Mouse (Mus musculus) gastrocnemius, postnatal 14 days (tissue): ENCODE results near the gene Oxa1l. TPM values are rescaled to one million over a fixed set of nuclear protein-coding genes. Genes with fewer than 3 reads are reported as not detected.

Source experiments
- DNase-seq: peaks from one replicate; pipeline ENCODE4 v3.0.0; 2021; ENCODE audit warnings: mixed read lengths
- intact Hi-C: fragments of 180-260 bp; cut with DNase I; formaldehyde crosslinking; loops from one replicate; pipeline ENCODE4 v1.15.1; 2025; ENCODE audit warnings: low total_unique reads
- total RNA-seq, 2 experiments: library from RNA; stranded (reverse); gene quantifications; 2 replicates each; pipeline ENCODE4 v1.2.3; 2021

Oxa1l gene
- total RNA-seq, 2 experiments from 2014 or later: 54.7 to 57.7 TPM

DNA sequence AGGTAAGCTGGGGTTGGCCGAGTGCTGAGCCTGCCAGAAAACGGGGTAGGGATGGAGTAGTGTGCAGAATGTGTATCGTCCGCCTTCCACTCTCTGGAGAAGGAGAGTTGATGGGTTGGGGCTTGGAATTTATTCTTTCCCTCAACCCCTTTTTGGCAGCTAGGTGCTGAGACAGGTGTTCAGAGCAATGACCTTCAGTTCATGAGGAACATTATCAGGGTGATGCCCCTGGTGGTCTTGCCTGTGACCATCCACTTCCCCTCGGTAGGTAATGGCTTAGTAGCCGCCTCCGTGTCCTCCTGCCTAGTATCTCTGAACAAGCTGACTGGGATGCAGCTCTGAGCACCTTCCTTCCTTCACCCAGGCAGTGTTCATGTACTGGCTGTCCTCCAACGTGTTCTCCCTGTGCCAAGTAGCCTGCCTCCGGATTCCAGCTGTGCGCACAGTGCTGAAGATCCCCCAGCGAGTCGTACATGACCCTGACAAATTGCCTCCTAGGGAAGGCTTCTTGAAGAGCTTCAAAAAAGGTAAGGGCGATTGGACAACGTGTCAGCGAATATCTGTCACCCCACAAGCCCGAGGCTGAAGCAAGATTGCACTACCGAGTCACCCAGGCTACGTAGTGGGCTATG, 6.9 kb downstream of the Oxa1l start:
- DNase-seq: no peak
- intact Hi-C loops: no loop called here

DNA sequence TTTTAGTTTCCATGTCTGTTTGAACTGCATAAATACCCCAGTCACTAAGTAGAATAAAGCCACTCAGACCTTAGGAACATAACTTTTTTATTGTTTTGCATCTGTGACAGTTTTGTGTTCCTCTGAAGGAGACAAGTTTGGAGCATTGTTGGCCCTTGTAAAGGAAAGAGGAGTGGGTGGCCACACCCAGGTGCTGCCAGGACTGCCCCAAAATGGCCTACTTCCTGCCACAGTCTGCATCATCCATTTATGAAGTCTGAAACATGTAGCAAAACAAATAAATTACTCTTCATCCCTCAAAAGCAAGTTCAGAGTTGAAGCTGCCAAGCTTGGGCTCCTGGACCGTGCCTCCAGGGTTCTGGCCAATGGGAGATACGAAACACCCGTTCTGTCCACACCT, 8.7 kb downstream of the Oxa1l start:
- no peak for DNase-seq
- intact Hi-C loops: no loop called here

DNA sequence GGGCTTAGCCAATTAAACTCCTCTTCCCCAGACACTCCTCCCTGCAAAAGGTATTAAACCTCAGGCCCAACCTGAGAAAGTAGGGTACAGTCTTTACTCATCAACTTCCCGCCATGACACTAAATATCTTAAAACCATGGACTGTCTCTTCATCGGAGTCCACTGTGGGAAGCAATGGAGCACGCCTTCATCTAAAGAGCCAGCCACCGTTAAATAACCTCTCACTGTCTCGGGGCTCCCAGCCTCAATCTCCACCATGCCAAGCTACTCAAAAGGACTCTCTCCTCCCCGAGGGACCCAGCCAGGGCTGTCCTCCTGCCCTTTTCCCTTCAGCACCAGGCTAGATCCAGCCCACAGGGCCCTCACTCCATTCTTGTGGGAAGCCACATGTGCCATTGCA, 10.0 kb downstream of the Oxa1l start:
- no peak for DNase-seq
- intact Hi-C loops: no loop called here

DNA sequence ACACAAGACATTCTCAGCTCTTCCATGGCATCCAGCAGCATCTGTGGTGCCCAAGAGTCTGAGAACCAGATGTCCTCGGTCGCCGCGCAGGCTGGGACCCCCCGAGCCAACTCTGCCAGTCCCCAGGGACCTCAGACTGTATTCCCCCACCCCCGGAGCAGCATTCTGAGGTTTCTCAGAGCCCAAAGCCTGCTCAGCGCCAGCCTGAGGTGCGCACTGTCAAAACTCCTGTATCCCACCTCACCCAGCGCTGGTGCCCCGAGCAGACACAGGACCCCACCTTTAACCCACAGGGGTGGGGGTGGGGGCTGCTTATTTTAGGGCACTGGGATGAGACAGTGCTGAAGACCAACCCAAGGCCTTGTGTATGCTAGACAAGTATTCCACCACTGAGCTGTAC, 10.8 kb downstream of the Oxa1l start:
- intact Hi-C loops: no loop called here
- no peak for DNase-seq

DNA sequence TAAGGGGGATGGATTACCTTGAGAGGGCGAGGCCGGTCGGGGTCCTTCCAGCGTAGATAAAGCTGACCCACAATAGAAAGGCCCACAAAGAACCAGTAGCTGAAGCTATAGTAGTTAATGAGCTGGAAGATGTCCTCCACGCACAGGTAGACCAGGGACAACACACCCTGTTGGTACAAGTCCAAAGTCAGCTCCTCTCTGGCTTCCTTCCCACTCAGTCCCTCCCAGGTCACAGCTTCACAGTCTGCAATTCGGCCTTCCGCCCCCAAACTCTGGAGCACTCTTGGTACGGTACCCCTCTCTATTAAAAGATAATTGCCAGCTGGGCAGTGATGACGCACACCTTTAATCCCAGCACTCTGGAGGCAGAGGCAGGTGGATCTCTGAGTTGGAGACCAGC, 12.3 kb downstream of the Oxa1l start:
- no peak for DNase-seq
- intact Hi-C loops: no loop called here

DNA sequence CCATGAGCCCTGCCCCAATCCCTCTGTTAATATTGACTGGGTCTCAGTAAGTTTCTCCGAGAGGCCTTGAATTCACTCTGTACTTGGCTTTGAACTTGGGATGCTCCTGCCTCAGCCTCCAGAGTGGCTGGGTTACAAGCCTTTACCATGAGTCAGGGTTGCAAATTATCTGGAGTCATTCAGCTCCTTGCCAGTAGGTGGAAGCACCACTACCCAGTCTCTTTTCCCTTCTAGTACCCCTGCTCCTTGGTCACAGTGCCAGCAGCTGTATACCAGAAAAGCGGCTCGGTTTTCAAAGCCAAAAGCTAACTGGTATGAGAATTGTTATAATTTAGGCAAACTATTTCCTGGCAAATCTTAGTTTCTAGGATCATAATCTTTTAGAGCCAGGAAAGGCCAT, 15.3 kb downstream of the Oxa1l start:
- no peak for DNase-seq
- intact Hi-C loops: no loop called here

DNA sequence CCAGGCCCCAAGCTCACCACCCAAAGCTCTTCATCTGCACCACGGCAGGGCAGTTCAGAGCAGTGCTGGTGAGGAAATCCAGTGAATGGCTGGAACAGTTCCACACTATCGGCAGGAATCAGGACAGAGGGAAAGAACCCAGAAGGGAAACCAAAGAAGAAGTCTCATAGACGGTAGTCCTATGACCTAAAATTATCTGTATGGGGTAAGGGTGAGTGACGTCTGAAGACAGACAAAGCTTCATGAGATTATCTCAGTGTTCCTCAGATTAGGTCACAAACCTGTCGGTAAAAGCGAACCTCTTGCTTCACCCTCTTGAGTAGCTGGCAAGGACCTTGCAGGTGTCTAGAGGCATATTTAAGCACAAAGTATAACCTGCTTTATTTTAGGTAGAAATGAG, 16.5 kb downstream of the Oxa1l start:
- intact Hi-C loops: no loop called here
- no peak for DNase-seq

DNA sequence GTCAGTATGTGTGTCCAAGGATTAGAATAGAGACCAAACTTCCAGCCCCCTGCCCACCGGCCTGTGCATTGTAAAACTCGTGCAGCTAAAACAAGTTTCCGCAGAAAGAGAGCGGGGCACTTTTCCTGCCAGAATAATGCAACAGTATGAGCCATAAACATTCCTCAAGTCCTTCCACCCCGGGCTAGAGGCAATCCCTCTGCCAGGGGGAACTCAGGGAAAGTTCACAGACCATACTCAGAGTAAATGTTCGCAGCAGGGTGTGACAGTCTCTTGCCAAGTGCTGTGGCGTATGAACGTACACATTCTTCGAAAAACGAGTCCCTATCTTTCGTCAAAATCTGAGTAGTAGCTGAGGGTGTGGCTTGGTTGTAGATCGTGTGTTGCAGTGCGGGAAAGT, 18.9 kb downstream of the Oxa1l start:
- DNase-seq: no peak
- intact Hi-C loops: no loop called here

DNA sequence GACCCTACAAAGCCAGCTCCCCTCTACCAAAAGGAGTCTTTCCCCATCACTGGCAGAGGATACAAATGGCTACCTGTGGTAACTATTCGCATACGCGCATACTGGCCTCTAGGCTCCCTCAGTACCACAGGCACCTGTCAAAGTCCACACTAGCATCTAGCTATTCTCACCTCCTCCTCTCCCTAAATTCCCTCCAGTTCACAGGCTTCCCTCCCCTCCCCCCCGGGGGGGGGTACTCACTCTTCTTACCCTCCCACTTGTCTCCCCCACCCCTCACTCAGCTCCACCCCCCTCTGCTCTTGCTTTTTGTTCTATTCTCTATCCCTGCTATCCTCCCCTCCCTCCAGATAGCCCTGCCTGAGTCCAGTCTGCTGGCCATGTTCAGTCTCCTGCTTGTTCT, 20.0 kb downstream of the Oxa1l start:
- DNase-seq: no peak
- intact Hi-C loops: no loop called here

DNA sequence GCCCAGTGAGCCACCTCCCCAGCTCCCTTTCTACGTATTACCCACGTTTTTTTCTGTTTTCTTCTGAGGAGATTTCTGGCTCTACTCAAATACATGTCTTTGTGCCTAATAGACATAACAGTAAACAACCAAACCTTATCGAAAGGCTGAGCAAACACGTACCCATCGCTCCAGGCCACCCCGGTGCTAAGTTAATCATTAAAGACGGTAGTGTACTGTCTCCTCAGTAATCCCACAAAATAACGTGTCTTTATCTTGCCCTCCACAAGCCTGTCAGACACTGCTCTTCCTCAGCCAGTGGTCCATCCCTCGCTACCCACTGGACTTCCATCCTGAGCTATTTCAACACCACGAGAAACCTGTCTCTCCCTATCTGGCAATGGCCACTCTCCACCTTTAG, 21.2 kb downstream of the Oxa1l start:
- DNase-seq: no peak
- intact Hi-C loops: no loop called here

DNA sequence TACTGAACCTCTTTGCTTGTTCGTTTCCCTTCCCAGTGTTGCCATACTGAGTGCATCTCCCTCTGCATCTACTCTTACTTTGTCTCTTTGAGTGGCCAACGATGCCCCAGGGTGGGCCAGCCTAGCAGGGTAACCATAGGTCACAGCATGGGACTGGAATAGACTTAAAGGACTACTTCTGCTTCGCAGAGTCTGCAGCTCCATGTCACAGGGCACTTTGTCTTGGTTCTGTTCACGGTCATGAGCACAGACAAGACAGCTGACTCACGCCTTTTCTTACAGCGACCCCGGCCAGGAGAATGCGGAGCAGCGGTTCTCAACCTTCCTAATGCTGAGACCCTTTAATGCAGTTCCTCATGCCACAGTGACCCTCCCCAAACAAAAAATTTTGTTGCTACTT, 22.0 kb downstream of the Oxa1l start:
- DNase-seq: no peak
- intact Hi-C loops: no loop called here

DNA sequence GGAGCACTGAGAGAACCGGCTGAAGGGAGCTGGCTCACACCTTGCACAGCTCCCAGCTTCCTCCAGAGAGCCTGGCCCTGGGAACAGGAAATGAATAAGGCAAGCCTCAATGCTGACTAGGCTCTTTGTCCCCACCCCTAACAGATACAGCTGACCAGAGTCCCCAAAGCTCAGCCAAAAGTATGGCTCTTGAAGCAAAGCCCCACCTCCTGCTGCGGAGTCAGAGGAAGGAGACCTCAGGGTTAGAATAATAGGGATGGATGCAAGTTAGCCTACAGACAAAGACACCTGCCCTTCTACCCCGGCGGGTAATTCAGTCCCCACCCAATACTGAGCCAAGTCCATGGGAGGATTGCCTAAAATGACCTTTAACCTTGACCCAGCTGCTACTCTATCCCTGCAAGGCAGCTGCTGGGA, 22.7 kb downstream of the Oxa1l start:
- no peak for DNase-seq
- intact Hi-C loops: no loop called here

DNA sequence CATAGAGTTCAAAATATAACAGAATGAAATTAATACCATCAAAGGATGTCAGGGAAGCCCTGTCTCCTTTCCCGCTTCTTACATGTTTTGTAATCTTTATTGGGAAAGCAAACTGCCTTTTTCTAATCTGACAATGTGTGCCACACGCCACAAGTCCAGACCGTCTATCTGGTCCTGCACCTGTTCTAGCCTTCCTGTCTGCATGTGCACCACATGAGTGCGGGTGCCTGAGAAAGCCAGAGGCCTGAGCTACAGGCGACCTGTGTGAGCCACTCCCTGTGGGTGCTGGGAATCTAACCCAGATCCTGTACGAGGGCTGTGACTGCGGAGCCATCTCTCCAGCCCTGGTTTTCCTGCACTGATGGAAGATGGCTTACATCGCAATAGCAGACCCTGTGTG, 23.8 kb downstream of the Oxa1l start:
- DNase-seq: no peak
- intact Hi-C loops: no loop called here

DNA sequence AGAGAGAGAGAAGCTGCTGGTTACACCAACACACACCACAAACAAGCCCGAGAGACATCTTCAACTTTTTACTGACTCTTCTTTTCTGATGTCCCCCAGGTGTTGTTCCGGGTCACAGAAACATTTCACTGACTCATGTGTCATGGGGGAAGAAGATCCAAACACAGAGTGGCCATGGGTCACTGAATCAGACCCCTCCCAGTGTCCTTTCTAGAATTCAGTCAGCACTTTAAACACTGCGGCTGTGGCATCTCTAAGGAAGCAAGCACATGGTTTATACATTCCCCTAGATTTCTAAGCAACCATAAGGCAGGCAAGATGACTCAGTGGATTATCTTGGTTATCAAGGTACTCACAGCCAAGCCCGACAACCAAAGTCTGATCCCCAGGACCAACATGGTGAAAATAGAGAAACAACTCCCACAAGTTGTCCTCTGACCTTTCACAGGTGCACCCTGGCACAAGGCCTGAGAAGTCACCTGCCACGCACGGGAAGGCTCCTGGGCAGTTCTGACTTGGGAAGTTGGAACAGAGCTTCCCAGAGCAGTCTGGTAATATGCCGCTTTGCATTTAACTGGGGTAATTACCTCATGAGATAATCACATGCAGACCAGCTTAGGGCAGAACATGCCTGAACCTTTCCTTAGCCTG, 25.5 kb downstream of the Oxa1l start:
- intact Hi-C loops: no loop called here
- no peak for DNase-seq

DNA sequence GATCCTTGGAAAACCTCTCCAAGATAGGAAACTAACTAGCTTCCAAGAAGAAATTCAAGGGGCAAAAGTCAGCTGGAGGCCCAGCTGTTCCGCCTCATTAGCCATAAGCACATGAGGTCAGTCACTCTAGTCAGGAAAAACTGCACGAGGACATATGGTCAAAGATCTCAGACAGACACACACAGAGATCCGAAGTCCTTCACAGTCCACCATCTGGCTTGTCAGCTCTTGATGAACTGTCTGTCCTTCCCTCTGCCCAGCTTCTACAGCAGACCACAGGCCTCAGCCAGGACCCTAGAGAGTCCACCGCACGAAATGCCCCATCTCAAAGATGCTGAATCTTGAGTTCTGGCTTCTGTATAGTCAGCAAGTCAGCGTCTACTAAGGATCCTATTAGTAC, 26.9 kb downstream of the Oxa1l start:
- intact Hi-C loops: no loop called here
- DNase-seq: no peak

DNA sequence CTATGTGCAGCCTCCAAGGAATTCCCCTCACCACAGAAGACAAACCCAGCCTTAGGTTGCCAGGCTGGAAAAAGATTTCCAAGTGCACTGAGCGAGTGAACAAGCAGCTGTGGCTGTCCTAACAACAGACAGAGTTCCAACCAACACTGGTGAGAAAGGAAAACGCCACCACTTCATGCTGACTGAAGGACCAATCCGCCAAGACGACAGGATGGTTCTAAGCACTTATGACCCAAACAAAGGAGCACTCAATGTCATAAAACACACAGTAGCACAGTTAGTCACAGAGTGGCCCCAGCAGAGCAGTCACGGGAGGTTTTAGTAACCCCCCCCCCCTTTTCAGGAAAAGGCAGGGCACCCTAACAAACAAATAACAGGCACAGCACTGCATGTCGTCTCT, 30.2 kb downstream of the Oxa1l start:
- intact Hi-C loops: no loop called here
- DNase-seq: no peak

DNA sequence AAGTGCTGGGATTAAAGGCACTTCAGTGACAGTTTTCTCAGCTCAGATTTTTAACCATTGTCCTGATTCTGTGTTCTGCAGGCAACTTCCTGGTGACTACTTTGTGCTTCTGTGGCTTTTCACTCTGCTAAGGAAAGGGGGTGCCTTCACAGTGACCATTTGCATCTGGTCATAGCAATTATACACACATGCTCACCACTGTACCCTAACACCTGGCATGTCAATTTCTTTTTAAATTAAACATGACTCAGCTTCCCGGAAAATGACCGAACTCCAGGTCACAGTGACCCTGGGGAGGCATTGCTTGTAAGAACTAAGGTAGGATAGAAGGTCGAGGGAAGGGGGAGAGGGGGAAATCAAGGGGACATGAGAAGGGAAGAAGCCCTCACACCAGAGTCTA, 33.2 kb downstream of the Oxa1l start:
- intact Hi-C loops: no loop called here
- DNase-seq: no peak

DNA sequence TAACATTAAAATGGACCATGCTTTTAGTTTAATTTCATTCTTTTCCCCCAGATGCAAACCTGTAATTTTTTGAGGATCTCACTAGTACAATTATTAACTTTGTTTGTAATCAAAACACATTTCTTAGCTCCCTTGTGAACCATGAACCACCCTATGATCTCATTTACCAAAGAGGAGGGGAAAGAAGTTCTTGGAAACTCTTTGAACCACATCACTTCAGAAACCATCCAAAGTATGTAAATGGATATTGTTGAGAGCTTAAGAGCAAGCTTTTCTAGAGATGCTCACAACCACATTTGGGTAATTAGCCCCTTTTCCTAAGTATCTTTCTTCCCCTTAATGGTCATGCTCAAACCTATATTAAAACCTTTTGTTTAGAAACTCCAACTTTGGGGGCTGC, 33.7 kb downstream of the Oxa1l start:
- DNase-seq: no peak
- intact Hi-C loops: no loop called here

DNA sequence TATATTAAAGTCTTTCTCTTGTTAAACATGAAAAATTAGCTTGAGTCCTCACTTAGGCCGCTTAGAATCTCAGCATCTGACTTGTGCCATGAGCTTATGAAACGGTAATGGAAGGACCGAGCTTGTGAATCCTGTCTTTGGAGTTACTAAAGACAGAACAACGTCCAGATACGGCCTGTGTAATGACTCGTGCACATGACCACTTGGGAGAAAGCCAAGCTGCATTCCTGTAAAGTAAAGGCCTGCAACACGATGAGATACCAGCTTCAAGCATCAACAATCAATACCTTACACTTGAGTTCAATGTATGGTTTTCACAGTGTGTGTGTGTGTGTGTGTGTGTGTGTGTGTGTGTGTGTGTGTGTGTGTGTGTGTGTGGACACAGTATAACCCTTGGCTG, 36.1 kb downstream of the Oxa1l start:
- no peak for DNase-seq
- intact Hi-C loops: no loop called here

DNA sequence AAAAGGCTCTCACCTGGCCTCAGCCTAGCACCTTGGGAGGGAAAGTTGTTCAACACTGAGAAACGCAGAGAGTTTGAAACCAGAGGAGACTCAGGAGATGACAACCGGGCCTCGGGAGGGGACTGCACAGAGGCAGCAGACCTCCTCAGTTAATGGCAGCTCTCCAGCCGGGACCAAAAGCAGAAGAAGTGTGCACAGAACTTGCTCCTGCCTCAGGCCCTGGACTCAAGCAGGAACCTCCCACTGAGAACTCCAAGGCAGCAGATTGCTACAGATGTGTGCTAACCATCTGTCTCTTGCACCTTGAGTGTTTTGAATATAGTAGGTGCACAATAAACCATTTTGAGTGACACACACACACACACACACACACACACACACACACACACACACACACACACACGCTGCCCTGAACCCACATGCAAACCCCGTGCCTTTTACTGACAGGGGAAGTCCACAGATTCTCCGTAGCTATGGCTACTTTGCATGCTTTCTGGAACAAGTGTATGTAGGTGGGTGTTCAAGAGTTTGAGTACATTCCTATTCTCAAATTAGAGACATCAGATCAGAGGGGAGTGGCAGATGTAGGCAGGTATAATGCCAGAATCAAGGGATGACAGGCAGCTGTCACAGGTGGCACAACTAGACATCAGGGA, 37.4 kb downstream of the Oxa1l start:
- intact Hi-C loops: no loop called here
- no peak for DNase-seq

DNA sequence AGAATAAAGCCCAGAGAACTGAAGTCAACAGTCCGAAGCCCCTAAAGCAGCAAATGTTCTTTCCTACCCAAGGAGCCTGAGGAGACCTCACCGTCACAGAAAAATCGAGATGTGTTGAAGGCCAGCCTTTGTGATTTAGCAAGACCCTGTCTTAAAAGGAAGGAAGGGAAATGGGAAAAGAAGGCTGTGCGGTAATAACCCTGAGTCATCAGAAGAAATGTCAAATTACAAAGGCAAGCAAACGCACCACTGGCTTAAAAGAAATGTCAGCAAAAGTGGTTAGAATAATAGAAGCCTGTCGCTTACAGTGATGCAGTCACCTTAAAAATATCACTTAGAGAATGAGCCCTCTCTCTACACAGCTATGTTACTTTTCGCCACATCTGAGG, 37.9 kb downstream of the Oxa1l start:
- intact Hi-C loops: no loop called here

More for the DNA sequence above, 37.9 kb downstream of the Oxa1l start:
- DNase-seq: no peak
